Mouse (Mus musculus) kidney, adult 18-20 months (tissue): ENCODE data around the gene Rpl13a.
"Not testable (repeated sequence)": the region's sequence is repeated elsewhere in the genome, so short reads cannot be mapped to it uniquely, and the experiment has no call there.

ENCODE experiments used
- DNase-seq: peaks from one replicate; pipeline ENCODE4 v3.0.0; 2021

Rpl13a gene

GRCm38 (mm10) chr7:45128624-45129246, at the start of gene Rpl13a:
TSS of gene Rpl13a (minus strand) at chr7:45128761.
- peak; percentile 97 for DNase-seq

- no peak for DNase-seq
These were observed 47.8 kb upstream of the Rpl13a start for GRCm38 (mm10) chr7:45176356-45176755.

- no peak for DNase-seq
These were observed 47.4 kb upstream of the Rpl13a start for GRCm38 (mm10) chr7:45175929-45176328.

DNA sequence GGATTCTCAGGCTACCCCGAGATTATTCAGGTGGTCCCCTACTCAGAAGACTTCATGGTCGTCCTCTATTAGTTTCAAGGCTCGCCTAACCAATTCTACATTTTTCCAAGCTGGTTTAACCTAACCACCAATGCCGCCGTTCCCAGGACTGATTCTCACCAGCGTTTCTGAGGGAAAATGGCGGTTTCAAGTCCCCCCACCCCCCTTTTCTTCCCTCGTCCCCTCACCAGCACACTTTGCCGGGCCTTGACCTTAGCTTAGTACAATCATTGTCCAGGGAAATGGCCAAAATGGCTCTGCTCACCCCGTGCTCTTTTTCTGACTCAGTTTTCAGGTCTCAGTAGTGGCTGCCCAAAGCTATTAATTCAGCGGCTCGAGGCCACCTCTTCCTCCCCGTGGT, 46.8 kb upstream of the Rpl13a start:
- no peak for DNase-seq

- DNase-seq, result no peak
These were observed 46.2 kb upstream of the Rpl13a start for GRCm38 (mm10) chr7:45174567-45175280.

DNA sequence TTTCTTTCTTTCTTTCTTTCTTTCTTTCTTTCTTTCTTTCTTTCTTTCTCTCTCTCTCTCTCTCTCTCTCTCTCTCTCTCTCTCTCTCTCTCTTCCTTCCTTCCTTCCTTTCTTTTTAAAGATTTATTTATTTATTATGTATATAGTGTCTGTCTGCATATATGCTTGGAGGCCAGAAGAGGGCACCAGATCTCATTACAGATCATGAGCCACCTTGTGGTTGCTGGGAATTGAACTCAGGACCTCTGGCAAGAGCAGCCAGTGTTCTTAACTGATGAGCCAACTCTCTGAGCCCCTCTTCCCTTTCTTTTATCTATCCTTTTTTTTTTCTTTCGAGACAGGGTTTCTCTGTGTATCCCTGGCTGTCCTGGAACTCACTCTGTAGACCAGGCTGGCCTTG, 45.2 kb upstream of the Rpl13a start:
- not testable (repeated sequence) for DNase-seq

- DNase-seq, result peak; percentile 30
These were observed 44.4 kb upstream of the Rpl13a start for GRCm38 (mm10) chr7:45172974-45173373.

DNA sequence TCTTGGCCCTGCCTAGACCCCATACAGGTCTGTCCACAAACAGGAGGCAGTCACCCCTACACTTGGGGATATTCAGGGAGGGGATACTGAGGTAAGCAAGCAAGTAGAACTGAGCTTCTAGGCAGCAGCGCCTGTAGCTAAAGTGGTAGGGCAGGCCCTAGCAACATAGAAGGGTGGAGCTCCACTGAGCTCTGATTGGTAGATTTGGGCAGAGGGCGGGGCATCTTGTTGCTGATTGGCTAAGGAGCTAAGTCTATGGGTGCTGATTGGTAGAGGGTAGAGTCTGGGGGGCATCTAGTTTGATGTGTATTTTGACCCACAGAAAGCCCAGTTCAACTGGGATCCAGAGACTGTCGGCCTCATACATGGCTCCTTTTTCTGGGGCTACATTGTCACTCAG, 40.9 kb upstream of the Rpl13a start:
- no peak for DNase-seq

GRCm38 (mm10) chr7:45168656-45169055, 40.1 kb upstream of the Rpl13a start:
- no peak for DNase-seq

DNA sequence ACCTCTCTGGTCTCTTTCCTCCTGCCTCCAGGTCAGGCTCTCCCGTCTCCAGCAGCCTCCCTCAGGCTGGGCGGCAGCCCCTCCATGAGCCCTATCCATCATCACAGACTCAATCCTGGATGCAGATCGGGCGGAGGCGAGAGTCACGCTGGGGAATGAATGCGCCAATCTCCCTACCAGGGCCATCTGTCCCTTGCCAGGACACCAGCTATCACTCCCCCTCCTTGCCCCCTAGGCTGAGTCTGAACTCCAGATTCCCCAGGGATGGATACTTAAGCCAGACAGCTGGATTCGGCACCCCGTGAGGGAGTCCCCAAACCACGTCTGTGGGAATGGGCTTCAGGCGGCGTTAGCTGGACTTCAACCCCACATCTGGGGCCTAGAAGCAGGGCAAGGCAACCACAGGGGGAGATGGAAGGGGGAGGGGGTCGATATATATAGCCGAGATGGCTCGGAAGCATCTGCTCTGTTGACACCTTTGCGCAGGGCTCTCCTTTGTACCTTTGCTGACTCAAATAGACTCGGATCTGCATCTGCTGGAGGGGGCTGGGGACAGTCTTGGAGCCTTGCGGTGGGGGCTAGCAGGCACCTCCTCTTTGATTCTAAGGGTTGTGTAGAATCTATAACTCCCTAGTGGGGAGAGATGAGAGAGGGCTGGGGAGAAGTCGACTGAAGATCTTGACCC, 39.3 kb upstream of the Rpl13a start:
- DNase-seq, result no peak

GRCm38 (mm10) chr7:45166950-45167401, 38.4 kb upstream of the Rpl13a start:
- no peak for DNase-seq

DNA sequence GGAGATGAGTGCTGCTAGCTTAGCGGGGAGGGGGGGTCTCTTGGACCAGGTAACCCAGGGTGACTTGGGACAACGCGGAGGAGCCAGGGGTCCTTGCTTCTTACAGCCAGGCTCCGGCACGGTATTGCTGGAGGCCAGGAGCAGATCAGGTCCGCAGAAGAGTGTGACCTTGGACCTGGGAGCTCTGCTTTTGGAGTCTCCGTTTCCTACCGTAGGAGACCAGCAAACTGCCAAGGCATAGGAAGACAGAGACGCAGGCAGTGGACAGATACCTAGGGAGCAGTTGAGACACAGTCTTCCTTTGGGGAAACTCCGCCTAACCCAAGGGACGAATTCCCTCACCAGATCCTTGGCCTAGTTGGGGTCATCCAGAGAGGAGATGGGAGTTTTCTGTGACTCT, 37.1 kb upstream of the Rpl13a start:
- no peak for DNase-seq

GRCm38 (mm10) chr7:45164833-45165232, 36.3 kb upstream of the Rpl13a start:
- no peak for DNase-seq

- DNase-seq, result peak; percentile 50
These were observed 35.4 kb upstream of the Rpl13a start, which contains the start of gene Slc17a7 for GRCm38 (mm10) chr7:45163735-45164490. TSS of gene Slc17a7 (plus strand) at chr7:45163949.

DNA sequence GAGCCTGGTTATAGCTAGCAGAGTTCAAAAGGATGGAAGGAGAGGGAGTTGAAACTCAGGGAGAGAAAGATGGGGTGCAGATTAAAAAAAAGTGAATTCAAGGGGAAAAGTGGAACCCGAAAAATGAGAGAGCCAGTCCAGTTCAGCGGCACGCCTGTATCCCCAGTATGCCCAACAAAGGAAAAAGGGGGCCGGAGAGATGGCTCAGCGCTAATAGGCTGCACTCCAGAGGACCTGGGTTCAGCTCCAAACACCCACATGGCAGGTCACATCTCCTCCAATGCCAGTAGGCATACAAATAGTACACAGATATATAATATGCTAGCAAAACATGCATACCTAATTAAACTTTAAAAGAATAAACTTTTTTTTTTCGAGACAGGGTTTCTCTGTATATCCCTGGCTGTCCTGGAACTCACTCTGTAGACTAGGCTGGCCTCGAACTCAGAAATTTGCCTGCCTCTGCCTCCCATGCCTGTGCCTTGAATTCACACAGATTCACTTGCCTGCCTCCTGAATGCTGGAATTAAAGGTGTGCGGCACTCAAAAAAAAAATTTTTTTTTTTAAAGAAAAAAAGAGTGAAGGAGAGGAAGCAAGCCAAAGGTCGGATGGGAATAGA, 34.5 kb upstream of the Rpl13a start:
- no peak for DNase-seq

- no peak for DNase-seq
These were observed 34.0 kb upstream of the Rpl13a start for GRCm38 (mm10) chr7:45162551-45162950.

DNA sequence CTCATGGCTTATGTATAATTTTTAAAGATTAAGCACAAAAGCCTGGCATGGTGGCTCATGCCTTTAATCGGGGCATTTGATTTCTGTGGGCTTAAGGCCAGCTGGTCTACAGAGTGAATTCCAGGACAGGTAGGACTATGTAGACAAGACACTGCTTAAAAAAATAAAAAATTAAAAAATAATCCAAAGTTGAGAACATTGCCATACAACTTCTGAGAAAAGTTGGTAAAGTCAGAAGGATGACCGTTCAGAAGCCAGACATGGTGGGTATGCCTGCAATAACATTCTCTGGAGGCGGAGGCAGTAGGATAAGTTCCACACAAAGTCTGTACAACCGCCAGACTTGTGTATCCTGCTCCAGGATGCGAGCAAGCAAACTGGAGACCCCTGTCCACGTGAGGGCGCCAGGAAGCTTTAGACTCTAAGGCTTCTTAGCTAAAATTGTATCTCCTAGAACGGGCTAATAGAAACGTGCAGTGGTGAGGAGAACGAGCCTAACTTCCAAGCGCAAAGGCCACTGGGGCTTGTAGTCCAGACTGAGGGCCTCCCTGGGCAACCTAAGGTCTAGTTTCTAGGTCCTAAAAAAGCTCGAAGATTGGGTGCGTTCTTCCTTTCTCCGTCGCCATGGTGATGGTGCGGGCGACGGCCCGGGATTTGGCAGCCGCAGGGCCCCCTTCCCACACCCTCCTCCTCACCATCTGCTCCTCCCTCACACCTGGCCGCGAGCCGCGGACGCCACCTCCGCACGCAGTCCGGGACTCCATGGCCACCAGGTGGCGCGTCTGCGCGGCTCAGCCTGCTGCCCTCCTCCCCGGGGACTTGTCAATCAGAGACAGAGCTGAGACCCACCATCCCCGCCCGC, 33.3 kb upstream of the Rpl13a start:
- peak; percentile 92 for DNase-seq

GRCm38 (mm10) chr7:45160866-45161265, 32.3 kb upstream of the Rpl13a start:
- no peak for DNase-seq

DNA sequence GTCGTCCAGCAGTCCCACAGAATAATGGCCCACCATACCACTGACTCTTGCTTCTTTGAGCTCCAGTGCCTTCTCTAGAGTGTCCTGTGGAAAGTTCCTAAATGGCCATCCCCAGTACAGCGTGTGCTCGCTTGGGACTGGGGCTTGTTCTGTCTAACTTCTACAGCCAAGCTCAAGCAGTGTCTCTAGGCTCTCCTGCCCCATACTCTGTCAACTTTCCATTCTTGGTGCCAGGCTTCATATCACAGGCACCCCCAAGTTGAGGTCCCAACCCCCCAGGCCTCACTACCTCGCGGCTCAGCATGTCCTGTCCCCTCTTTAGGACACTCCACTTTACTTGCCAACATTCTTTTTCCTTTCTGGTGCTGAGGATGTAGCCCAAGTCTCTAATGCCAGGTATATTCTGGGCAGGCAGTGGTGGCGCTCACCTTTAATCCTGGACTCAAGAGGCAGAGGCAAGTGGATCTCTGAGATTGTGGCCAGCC, 31.8 kb upstream of the Rpl13a start:
- DNase-seq, result no peak

- no peak for DNase-seq
These were observed 30.4 kb upstream of the Rpl13a start for GRCm38 (mm10) chr7:45158991-45159390.

- no peak for DNase-seq
These were observed 28.9 kb upstream of the Rpl13a start for GRCm38 (mm10) chr7:45157459-45157858.

DNA sequence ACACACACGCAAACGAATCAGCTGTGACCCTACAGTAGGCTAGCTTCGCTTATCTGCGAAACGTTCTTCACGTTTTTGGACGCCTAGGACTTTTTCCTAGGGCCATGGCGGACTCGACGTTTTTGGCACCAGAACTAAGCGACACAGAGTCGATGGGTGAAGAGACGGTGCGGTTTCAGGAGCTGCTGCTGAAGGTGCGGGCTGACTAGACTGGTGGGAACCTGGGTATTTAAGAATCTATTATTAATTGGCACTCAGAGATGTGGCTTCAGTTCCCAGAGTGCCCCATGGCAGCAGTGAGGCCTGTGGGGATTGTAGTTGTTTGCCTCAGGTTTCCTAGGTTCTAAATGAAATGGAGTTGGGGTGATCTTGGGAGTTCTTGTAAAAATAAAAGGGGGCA, 27.6 kb upstream of the Rpl13a start:
- DNase-seq, result no peak
